Mouse (Mus musculus): ENCODE results near the gene Scn4b. TPM values are rescaled to one million over a fixed set of nuclear protein-coding genes. Genes with fewer than 3 reads are reported as not detected.
A peak's percentile ranks its signal among the peaks of the same experiment; 100 is the strongest.

Gene Scn4b
- polyA plus RNA-seq, 1 experiment from 2014 or later = 0.13 TPM

- peak; percentile 46 for ATAC-seq (ENCODE audit: low FRiP score, low read depth)
- Histone ChIP-seq H3K9ac (peak within 1 kb of the TSS; percentile 85), H3K36me3 (no peaks in the 10 kb centered on the region), H3K27me3 (no peaks in the 10 kb centered on the region), H3K27ac (peak within 1 kb of the TSS; percentile 95), H3K4me3 (peak within 1 kb of the TSS; percentile 71), H3K4me2 (replicated peaks) (peak within 1 kb of the TSS; percentile 84), H3K4me1 (peaks cover 49% of the 10 kb centered on the region), H3K9me3 (no peaks in the 10 kb centered on the region)
- WGBS = under 1% methylated on average over 13 of the region's 13 CpGs
Observed at GRCm38 (mm10) chr9:45117741-45118431, 20.3 kb upstream of the Scn4b start, which contains the start of gene Scn2b. TSS of gene Scn2b (plus strand) at chr9:45117782.

GRCm38 (mm10) chr9:45118552-45118951, 19.6 kb upstream of the Scn4b start:
- no peak for ATAC-seq (ENCODE audit: low FRiP score, low read depth)
- 9% methylated on average over 10 of the region's 10 CpGs for WGBS
- Histone ChIP-seq H3K9me3 (no peaks in the 10 kb centered on the region), H3K27ac (peak overlapping the region; percentile 39; the same call in 1 of the 2 replicates), H3K9ac (peak overlapping the region; percentile 85), H3K4me2 (replicated peaks) (peak overlapping the region; percentile 84), H3K36me3 (no peaks in the 10 kb centered on the region), H3K27me3 (no peaks in the 10 kb centered on the region), H3K4me3 (peak overlapping the region; percentile 71), H3K4me1 (peaks cover 49% of the 10 kb centered on the region)

GRCm38 (mm10) chr9:45119316-45119953, 18.8 kb upstream of the Scn4b start:
- Histone ChIP-seq H3K27me3 (no peaks in the 10 kb centered on the region), H3K4me1 (peaks cover 49% of the 10 kb centered on the region), H3K27ac (no peak overlapping the region), H3K4me2 (replicated peaks) (peak overlapping the region; percentile 84), H3K9ac (no peak overlapping the region), H3K4me3 (peak overlapping the region; percentile 71), H3K9me3 (no peaks in the 10 kb centered on the region), H3K36me3 (no peaks in the 10 kb centered on the region)
- 93% methylated on average over 8 of the region's 8 CpGs for WGBS
- no peak for ATAC-seq (ENCODE audit: low FRiP score, low read depth)

- no peaks in the 10 kb centered on the region for H3K27me3 ChIP-seq
- ATAC-seq (ENCODE audit: low FRiP score, low read depth) = no peak
- no peak overlapping the region for H3K4me3 ChIP-seq
- H3K9ac ChIP-seq = no peak overlapping the region
- no peaks in the 10 kb centered on the region for H3K9me3 ChIP-seq
- H3K36me3 ChIP-seq = no peaks in the 10 kb centered on the region
- WGBS = 84% methylated on average over 14 of the region's 14 CpGs
- H3K27ac ChIP-seq = no peak overlapping the region
- H3K4me2 ChIP-seq (replicated peaks) = no peak overlapping the region
- H3K4me1 ChIP-seq = peaks cover 49% of the 10 kb centered on the region
Observed at GRCm38 (mm10) chr9:45119954-45120530, 18.2 kb upstream of the Scn4b start.

- H3K27me3 ChIP-seq = no peaks in the 10 kb centered on the region
- WGBS = 77% methylated on average over 6 of the region's 6 CpGs
- no peak overlapping the region for H3K4me3 ChIP-seq
- no peak overlapping the region for H3K9ac ChIP-seq
- no peak for ATAC-seq (ENCODE audit: low FRiP score, low read depth)
- H3K27ac ChIP-seq = no peak overlapping the region
- no peaks in the 10 kb centered on the region for H3K9me3 ChIP-seq
- peaks cover 5% of the 10 kb centered on the region for H3K36me3 ChIP-seq
- peaks cover 49% of the 10 kb centered on the region for H3K4me1 ChIP-seq
- H3K4me2 ChIP-seq (replicated peaks) = no peak overlapping the region
Observed at GRCm38 (mm10) chr9:45120567-45120966, 17.6 kb upstream of the Scn4b start.

GRCm38 (mm10) chr9:45121001-45121400, 17.2 kb upstream of the Scn4b start:
- H3K9ac ChIP-seq = no peak overlapping the region
- no peak for ATAC-seq (ENCODE audit: low FRiP score, low read depth)

GRCm38 (mm10) chr9:45121769-45122168, 16.4 kb upstream of the Scn4b start:
- H3K36me3 ChIP-seq = peaks cover 17% of the 10 kb centered on the region
- H3K27ac ChIP-seq = no peak overlapping the region
- H3K4me2 ChIP-seq (replicated peaks) = peak overlapping the region; percentile 61
- peaks cover 39% of the 10 kb centered on the region for H3K4me1 ChIP-seq
- ATAC-seq (ENCODE audit: low FRiP score, low read depth) = 0 out of 2 replicates have a peak, but pooled peaks have one; percentile 15
- peak overlapping the region; percentile 23 for H3K4me3 ChIP-seq
- H3K9ac ChIP-seq = no peak overlapping the region
- 4% methylated on average over 10 of the region's 10 CpGs for whole genome bisulfite sequencing
- H3K27me3 ChIP-seq = no peaks in the 10 kb centered on the region
- H3K9me3 ChIP-seq = no peaks in the 10 kb centered on the region

More at GRCm38 (mm10) chr9:45121001-45121400, 17.2 kb upstream of the Scn4b start:
- H3K4me1 ChIP-seq = peaks cover 47% of the 10 kb centered on the region
- no peaks in the 10 kb centered on the region for H3K9me3 ChIP-seq
- no peak overlapping the region for H3K4me3 ChIP-seq
- no peaks in the 10 kb centered on the region for H3K27me3 ChIP-seq
- 47% methylated on average over 6 of the region's 6 CpGs for WGBS
- no peak overlapping the region for H3K27ac ChIP-seq
- no peak overlapping the region for H3K4me2 ChIP-seq (replicated peaks)
- peaks cover 9% of the 10 kb centered on the region for H3K36me3 ChIP-seq

GRCm38 (mm10) chr9:45122209-45122761, 15.9 kb upstream of the Scn4b start:
- peak; percentile 42 for ATAC-seq (ENCODE audit: low FRiP score, low read depth)
- H3K4me2 ChIP-seq (replicated peaks) = peak overlapping the region; percentile 61
- H3K36me3 ChIP-seq = peaks cover 19% of the 10 kb centered on the region
- no peaks in the 10 kb centered on the region for H3K9me3 ChIP-seq
- H3K4me1 ChIP-seq = peaks cover 34% of the 10 kb centered on the region
- no peaks in the 10 kb centered on the region for H3K27me3 ChIP-seq
- H3K27ac ChIP-seq = no peak overlapping the region
- peak overlapping the region; percentile 23 for H3K4me3 ChIP-seq
- 25% methylated on average over 9 of the region's 9 CpGs for WGBS
- 0 out of 2 replicates have a peak overlapping the region, but pooled peaks have one; percentile 31 for H3K9ac ChIP-seq

GRCm38 (mm10) chr9:45125211-45125610, 13.0 kb upstream of the Scn4b start:
- Histone ChIP-seq H3K27ac (no peak overlapping the region), H3K27me3 (no peaks in the 10 kb centered on the region), H3K36me3 (peaks cover 19% of the 10 kb centered on the region), H3K4me1 (peaks cover 20% of the 10 kb centered on the region), H3K9me3 (no peaks in the 10 kb centered on the region), H3K4me2 (replicated peaks) (no peak overlapping the region), H3K9ac (no peak overlapping the region), H3K4me3 (no peak overlapping the region)
- no peak for ATAC-seq (ENCODE audit: low FRiP score, low read depth)
- 92% methylated on average over 14 of the region's 14 CpGs for WGBS

- Histone ChIP-seq H3K27me3 (no peaks in the 10 kb centered on the region), H3K9me3 (no peaks in the 10 kb centered on the region), H3K36me3 (peaks cover 19% of the 10 kb centered on the region), H3K27ac (no peak overlapping the region), H3K4me2 (replicated peaks) (no peak overlapping the region), H3K4me1 (peaks cover 8% of the 10 kb centered on the region), H3K9ac (no peak overlapping the region), H3K4me3 (no peak overlapping the region)
- ATAC-seq (ENCODE audit: low FRiP score, low read depth) = no peak
- 66% methylated on average over 7 of the region's 7 CpGs for WGBS
Observed at GRCm38 (mm10) chr9:45126941-45127340, 11.3 kb upstream of the Scn4b start.

GRCm38 (mm10) chr9:45130119-45130518, 8.1 kb upstream of the Scn4b start:
- no peak for ATAC-seq (ENCODE audit: low FRiP score, low read depth)
- no peak overlapping the region for H3K4me3 ChIP-seq
- H3K27me3 ChIP-seq = peaks cover 7% of the 10 kb centered on the region
- H3K27ac ChIP-seq = no peak overlapping the region
- 88% methylated on average over 3 of the region's 3 CpGs for WGBS
- no peaks in the 10 kb centered on the region for H3K9me3 ChIP-seq
- H3K4me2 ChIP-seq (replicated peaks) = no peak overlapping the region
- H3K36me3 ChIP-seq = peaks cover 19% of the 10 kb centered on the region
- peaks cover 12% of the 10 kb centered on the region for H3K4me1 ChIP-seq
- no peak overlapping the region for H3K9ac ChIP-seq

Data from limb, embryonic 13.5 days (tissue).